Mouse (Mus musculus): ENCODE measurements around the gene Tcl1b4. TPM values are rescaled to one million over a fixed set of nuclear protein-coding genes. Genes with fewer than 3 reads are reported as not detected.

Tcl1b4 gene
- total RNA-seq, 2 experiments from 2014 or later = not detected

- no peak for ATAC-seq (replicated peaks; ENCODE audit: poor library complexity)
Observed at GRCm38 (mm10) chr12:105239060-105239459, 37.3 kb downstream of the Tcl1b4 start.

- ATAC-seq (replicated peaks; ENCODE audit: poor library complexity) = no peak
Observed at GRCm38 (mm10) chr12:105248763-105249233, 47.0 kb downstream of the Tcl1b4 start.

GRCm38 (mm10) chr12:105253796-105254195, 52.0 kb downstream of the Tcl1b4 start:
- ATAC-seq (replicated peaks; ENCODE audit: poor library complexity) = no peak

Other genes starting within 250 kb of the Tcl1b4 start
- 10.1 and 13.1 TPM in 2 replicates for gene Syne3, start 192.1 kb upstream of the Tcl1b4 start, total RNA-seq (2015)
- gene Syne3, start 192.1 kb upstream of the Tcl1b4 start, total RNA-seq (2017) = 19.5 and 21.1 TPM in 2 replicates
- 58.1 and 65.3 TPM in 2 replicates for gene Glrx5, start 169.3 kb upstream of the Tcl1b4 start, total RNA-seq (2015)
- 26.9 and 30.1 TPM in 2 replicates for gene Glrx5, start 169.3 kb upstream of the Tcl1b4 start, total RNA-seq (2017)
- not detected in 2 replicates for gene Tcl1b2, start 55.9 kb upstream of the Tcl1b4 start, total RNA-seq (2015)
- not detected in 2 replicates for gene Tcl1b2, start 55.9 kb upstream of the Tcl1b4 start, total RNA-seq (2017)
- gene Tcl1b1, start 42.3 kb upstream of the Tcl1b4 start, total RNA-seq (2015) = not detected in 2 replicates
- gene Tcl1b1, start 42.3 kb upstream of the Tcl1b4 start, total RNA-seq (2017) = not detected in 2 replicates
- not detected in 2 replicates for gene Tcl1b5, start 25.6 kb upstream of the Tcl1b4 start, total RNA-seq (2015)
- gene Tcl1b5, start 25.6 kb upstream of the Tcl1b4 start, total RNA-seq (2017) = not detected in 2 replicates
- not detected in 2 replicates for gene Tcl1b3, start 10.9 kb upstream of the Tcl1b4 start, total RNA-seq (2015)
- gene Tcl1b3, start 10.9 kb upstream of the Tcl1b4 start, total RNA-seq (2017) = not detected in 2 replicates
- not detected in 2 replicates for gene Tcl1, start 20.8 kb downstream of the Tcl1b4 start, total RNA-seq (2015)
- gene Tcl1, start 20.8 kb downstream of the Tcl1b4 start, total RNA-seq (2017) = not detected in 2 replicates
- not detected in 2 replicates for gene Tunar, start 131.9 kb downstream of the Tcl1b4 start, total RNA-seq (2015)
- gene Tunar, start 131.9 kb downstream of the Tcl1b4 start, total RNA-seq (2017) = not detected in 2 replicates